Mouse (Mus musculus): ENCODE measurements at regions not wholly inside any gene's neighbourhood (a gene's known extent, or its start where the extent isn't known, plus 50 kb on each side); places are given as distances from the start of the nearest gene placed in this dataset.

DNA sequence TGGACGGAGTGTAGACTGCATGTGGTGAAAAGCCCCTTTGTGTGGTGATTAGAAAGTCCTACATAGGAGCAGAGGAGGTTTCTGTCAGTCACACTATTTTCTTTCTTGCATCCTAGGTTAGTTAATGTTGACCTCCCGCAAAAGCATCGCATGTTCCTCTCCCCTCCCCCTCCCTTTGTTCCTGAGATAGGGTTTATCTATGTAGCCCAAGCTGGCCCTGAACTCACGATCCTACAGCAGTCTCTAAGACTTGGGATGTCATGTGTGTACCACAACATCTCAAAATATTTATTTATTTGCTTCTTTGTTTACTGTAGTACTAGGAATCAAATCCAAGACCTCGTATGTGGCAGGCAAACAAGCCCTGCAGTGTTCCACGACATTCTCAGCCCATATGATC, 116.2 kb upstream of the Serp2 start:
- no peak for ATAC-seq (ENCODE audit: low read depth)
- Histone ChIP-seq H3K9ac (replicated peaks; ENCODE audit: low read depth, low read length) (no peak overlapping the region), H3K4me2 (ENCODE audit: low read depth, low read length) (no peak overlapping the region), H3K27me3 (ENCODE audit: control insufficient read depth, insufficient read depth, low read length) (no peaks in the 10 kb centered on the region), H3K27ac (ENCODE audit: low read depth, low read length) (no peak overlapping the region), H3K4me3 (ENCODE audit: low read depth, low read length) (no peak overlapping the region), H3K36me3 (ENCODE audit: control insufficient read depth, insufficient read depth, low read length) (no peaks in the 10 kb centered on the region), H3K9me3 (ENCODE audit: control insufficient read depth, low read length) (no peaks in the 10 kb centered on the region), H3K4me1 (ENCODE audit: control insufficient read depth, insufficient read depth, low read length) (no peaks in the 10 kb centered on the region)
- 71% methylated on average over 6 of the region's 6 CpGs for WGBS

DNA sequence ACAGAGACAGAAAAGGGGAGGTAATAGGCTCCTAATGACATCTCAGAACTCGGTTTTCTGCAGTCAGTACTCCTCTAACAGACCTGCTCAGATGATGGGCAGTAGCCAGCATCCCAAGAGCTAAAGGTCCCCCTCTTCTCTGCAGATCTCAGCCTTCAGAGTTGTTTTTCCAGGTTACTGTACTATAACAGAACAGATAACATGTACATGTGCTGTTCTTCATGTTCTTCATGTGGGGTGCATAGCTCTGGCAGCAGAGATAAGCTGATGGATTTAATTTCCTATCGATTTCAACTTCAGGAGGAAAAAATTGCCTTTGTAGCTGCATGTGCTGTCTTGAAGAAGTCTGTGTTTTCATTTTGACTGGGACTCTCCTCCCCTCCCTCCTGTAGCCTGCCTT, 115.8 kb upstream of the Serp2 start:
- H3K27me3 ChIP-seq (ENCODE audit: control insufficient read depth, insufficient read depth, low read length), result no peaks in the 10 kb centered on the region
- H3K36me3 ChIP-seq (ENCODE audit: control insufficient read depth, insufficient read depth, low read length), result no peaks in the 10 kb centered on the region
- H3K27ac ChIP-seq (ENCODE audit: low read depth, low read length), result no peak overlapping the region
- no peak overlapping the region for H3K9ac ChIP-seq (replicated peaks; ENCODE audit: low read depth, low read length)
- no peak for ATAC-seq (ENCODE audit: low read depth)
- no peaks in the 10 kb centered on the region for H3K9me3 ChIP-seq (ENCODE audit: control insufficient read depth, low read length)
- no peak overlapping the region for H3K4me2 ChIP-seq (ENCODE audit: low read depth, low read length)
- no peak overlapping the region for H3K4me3 ChIP-seq (ENCODE audit: low read depth, low read length)
- no peaks in the 10 kb centered on the region for H3K4me1 ChIP-seq (ENCODE audit: control insufficient read depth, insufficient read depth, low read length)
- WGBS, result 69% methylated on average over 2 of the region's 2 CpGs

DNA sequence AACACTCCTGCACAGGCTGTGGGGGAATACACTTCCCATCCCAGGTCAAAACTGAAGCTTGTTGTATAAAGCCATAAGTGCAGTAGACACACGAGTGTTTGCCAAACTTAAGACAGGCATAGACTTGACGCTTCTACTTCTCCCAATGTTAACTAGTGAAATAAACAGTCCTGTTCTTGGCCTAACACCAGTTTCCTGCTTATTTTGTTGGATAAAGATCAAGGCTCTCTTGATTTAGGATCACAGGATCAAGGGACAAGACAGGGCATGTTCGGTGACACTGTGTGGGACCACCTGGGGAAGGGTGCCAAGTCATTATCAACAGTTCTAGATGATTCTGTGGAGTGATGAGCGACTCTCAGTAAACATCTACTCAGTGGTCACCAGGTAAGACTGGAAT, 114.3 kb upstream of the Serp2 start:
- no peak overlapping the region for H3K27ac ChIP-seq (ENCODE audit: low read depth, low read length)
- ATAC-seq (ENCODE audit: low read depth), result no peak
- no peak overlapping the region for H3K9ac ChIP-seq (replicated peaks; ENCODE audit: low read depth, low read length)
- no peaks in the 10 kb centered on the region for H3K27me3 ChIP-seq (ENCODE audit: control insufficient read depth, insufficient read depth, low read length)
- H3K36me3 ChIP-seq (ENCODE audit: control insufficient read depth, insufficient read depth, low read length), result no peaks in the 10 kb centered on the region
- no peaks in the 10 kb centered on the region for H3K9me3 ChIP-seq (ENCODE audit: control insufficient read depth, low read length)
- H3K4me2 ChIP-seq (ENCODE audit: low read depth, low read length), result no peak overlapping the region
- 90% methylated on average over 4 of the region's 4 CpGs for WGBS
- no peak overlapping the region for H3K4me3 ChIP-seq (ENCODE audit: low read depth, low read length)
- H3K4me1 ChIP-seq (ENCODE audit: control insufficient read depth, insufficient read depth, low read length), result no peaks in the 10 kb centered on the region

DNA sequence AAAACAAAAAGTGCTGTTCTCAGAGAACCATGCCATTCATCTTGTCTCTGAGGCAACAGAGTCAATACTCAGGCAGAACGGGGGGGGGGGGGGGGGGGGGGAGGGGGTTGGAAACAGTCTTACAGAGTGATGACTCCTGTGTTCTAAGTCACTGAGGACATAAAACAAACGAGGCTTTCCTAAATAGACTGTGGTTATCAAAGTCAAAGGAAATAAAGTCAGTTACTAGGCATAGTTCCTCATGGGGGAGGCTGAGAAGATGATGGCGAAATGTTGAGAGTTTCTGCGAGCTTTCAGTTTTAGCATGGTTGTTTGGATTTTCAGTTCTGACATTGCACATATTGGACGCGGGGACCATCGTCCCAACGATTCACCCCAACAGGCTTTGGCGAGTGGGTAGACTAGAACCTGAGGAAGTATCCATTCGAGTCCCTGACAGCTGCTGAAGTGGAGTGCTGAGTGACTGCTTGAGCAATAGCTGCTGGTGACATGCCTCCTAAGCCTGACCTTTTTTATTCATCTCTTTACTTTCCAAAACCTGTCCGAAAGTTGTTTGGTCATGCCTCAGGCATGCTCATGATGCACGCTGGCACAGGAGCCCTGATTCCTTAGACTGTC, 109.2 kb upstream of the Serp2 start:
- no peaks in the 10 kb centered on the region for H3K36me3 ChIP-seq (ENCODE audit: control insufficient read depth, insufficient read depth, low read length)
- no peak for ATAC-seq (ENCODE audit: low read depth)
- H3K27ac ChIP-seq (ENCODE audit: low read depth, low read length), result no peak overlapping the region
- 72% methylated on average over 12 of the region's 12 CpGs for WGBS
- no peaks in the 10 kb centered on the region for H3K9me3 ChIP-seq (ENCODE audit: control insufficient read depth, low read length)
- H3K4me1 ChIP-seq (ENCODE audit: control insufficient read depth, insufficient read depth, low read length), result no peaks in the 10 kb centered on the region
- H3K9ac ChIP-seq (replicated peaks; ENCODE audit: low read depth, low read length), result no peak overlapping the region
- no peaks in the 10 kb centered on the region for H3K27me3 ChIP-seq (ENCODE audit: control insufficient read depth, insufficient read depth, low read length)
- H3K4me3 ChIP-seq (ENCODE audit: low read depth, low read length), result no peak overlapping the region
- no peak overlapping the region for H3K4me2 ChIP-seq (ENCODE audit: low read depth, low read length)

DNA sequence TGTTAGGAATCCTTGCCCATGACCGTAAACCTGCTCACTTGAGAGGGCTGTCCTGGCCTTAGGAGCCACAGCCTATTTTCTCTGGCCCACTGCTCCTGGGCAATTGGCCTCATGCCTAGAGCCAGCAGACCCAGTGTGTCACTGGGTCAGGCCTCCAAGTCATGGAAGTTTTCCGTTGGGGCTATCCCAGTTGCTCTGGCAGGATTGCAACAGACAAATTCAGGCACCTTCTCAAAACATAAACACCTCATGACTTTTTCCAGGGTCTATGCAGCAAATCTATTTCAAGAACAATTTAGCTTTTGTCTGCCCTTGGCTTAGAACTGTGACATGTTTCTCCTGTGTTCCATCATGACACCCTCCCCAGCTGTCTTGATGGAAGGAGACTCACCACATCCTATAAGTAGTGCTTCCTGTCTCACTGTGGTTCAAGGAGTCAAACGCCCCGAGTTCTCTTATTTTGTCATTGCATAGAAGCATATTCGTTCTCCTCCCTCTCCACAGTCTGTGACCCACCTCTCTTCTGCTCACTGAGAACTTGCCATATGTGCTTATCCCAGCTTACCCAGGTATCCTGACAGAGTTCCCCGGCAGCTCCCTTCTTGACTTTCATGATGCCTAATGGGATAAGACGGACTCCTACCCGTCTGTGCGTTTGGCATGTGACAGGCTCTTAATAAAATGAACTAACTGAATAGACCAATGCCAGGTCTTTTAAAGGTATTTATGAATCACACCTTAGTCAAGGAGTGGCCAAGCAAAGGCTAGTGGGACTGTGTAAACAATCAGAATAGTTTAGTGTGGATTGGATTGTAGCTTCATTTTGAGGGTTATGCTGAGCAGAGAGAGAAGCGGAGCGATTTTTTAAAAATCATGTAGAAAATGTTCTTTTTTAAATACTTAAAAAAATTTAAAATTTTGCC, 108.2 kb upstream of the Serp2 start:
- Histone ChIP-seq H3K27me3 (ENCODE audit: control insufficient read depth, insufficient read depth, low read length) (no peaks in the 10 kb centered on the region), H3K36me3 (ENCODE audit: control insufficient read depth, insufficient read depth, low read length) (no peaks in the 10 kb centered on the region), H3K9ac (replicated peaks; ENCODE audit: low read depth, low read length) (no peak overlapping the region), H3K27ac (ENCODE audit: low read depth, low read length) (no peak overlapping the region), H3K4me1 (ENCODE audit: control insufficient read depth, insufficient read depth, low read length) (no peaks in the 10 kb centered on the region), H3K4me2 (ENCODE audit: low read depth, low read length) (no peak overlapping the region), H3K9me3 (ENCODE audit: control insufficient read depth, low read length) (no peaks in the 10 kb centered on the region), H3K4me3 (ENCODE audit: low read depth, low read length) (no peak overlapping the region)
- WGBS, result 91% methylated on average over 11 of the region's 11 CpGs
- ATAC-seq (ENCODE audit: low read depth), result no peak

DNA sequence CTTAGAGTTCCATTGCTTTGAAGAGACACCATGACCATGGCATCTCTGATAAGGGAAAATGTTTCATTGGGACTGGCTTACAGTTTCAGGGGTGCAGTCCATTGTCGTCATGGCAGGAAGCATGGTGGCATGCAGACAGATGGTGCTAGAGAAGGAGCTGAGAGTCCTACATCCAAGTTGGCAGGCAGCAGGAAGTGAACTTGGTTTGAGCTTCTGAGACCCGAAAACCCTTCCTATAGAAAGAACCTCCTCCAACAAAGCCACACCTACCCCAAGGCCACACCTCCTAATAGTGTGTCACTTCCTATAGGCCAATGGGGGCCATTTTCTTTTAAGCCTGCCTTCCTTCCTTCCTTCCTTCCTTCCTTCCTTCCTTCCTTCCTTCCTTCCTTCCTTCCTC, 107.1 kb upstream of the Serp2 start:
- Histone ChIP-seq H3K36me3 (ENCODE audit: control insufficient read depth, insufficient read depth, low read length) (no peaks in the 10 kb centered on the region), H3K4me3 (ENCODE audit: low read depth, low read length) (no peak overlapping the region), H3K4me2 (ENCODE audit: low read depth, low read length) (no peak overlapping the region), H3K27ac (ENCODE audit: low read depth, low read length) (no peak overlapping the region), H3K9ac (replicated peaks; ENCODE audit: low read depth, low read length) (no peak overlapping the region), H3K4me1 (ENCODE audit: control insufficient read depth, insufficient read depth, low read length) (no peaks in the 10 kb centered on the region), H3K9me3 (ENCODE audit: control insufficient read depth, low read length) (no peaks in the 10 kb centered on the region), H3K27me3 (ENCODE audit: control insufficient read depth, insufficient read depth, low read length) (no peaks in the 10 kb centered on the region)
- WGBS, result 96% methylated on average over 2 of the region's 2 CpGs
- ATAC-seq (ENCODE audit: low read depth), result no peak

DNA sequence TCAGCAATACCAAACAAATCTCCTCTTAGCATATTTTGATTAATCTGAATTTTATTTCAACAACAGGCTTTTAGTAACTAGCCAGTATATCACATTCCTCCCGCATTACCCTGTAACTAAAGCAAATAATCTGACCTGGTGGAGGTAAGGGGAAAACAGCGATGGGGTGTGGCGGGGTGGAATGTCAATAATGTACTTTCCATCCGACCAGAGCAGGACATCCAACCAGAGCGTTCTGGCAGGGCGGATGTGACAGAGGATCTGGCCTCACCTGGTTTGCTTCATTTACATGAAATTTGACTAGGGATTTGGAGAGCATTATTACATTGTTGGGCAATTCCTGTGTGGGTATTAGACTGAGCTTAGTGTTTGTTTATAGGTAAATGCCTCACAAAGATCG, 106.2 kb upstream of the Serp2 start:
- H3K9ac ChIP-seq (replicated peaks; ENCODE audit: low read depth, low read length), result no peak overlapping the region
- H3K27me3 ChIP-seq (ENCODE audit: control insufficient read depth, insufficient read depth, low read length), result no peaks in the 10 kb centered on the region
- H3K4me1 ChIP-seq (ENCODE audit: control insufficient read depth, insufficient read depth, low read length), result peaks cover 3% of the 10 kb centered on the region; the same call in 1 of the 2 replicates
- WGBS, result 90% methylated on average over 7 of the region's 7 CpGs
- no peak overlapping the region for H3K27ac ChIP-seq (ENCODE audit: low read depth, low read length)
- ATAC-seq (ENCODE audit: low read depth), result no peak
- no peak overlapping the region for H3K4me2 ChIP-seq (ENCODE audit: low read depth, low read length)
- H3K9me3 ChIP-seq (ENCODE audit: control insufficient read depth, low read length), result no peaks in the 10 kb centered on the region
- no peak overlapping the region for H3K4me3 ChIP-seq (ENCODE audit: low read depth, low read length)
- H3K36me3 ChIP-seq (ENCODE audit: control insufficient read depth, insufficient read depth, low read length), result no peaks in the 10 kb centered on the region

DNA sequence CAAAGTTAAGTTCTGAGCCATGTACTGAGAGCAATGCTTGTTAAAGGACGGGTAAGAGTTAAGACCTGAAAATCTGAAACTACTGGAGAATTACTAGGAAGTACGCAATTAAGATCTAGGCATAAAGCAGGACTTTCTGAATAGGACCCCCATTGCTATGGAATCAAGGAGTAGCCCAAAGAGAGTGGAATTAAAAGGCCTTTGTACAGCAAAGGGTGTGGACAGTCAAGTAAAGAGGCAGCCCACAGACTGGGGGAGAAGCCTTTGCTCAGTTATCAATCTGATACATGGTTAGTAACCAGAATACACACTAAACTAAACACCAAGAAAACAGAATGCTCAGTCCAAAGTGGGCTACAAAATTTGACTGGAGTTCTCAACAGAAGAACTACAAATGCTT, 104.2 kb upstream of the Serp2 start:
- WGBS, result 83% methylated on average over 2 of the region's 2 CpGs
- Histone ChIP-seq H3K27ac (ENCODE audit: low read depth, low read length) (no peak overlapping the region), H3K4me2 (ENCODE audit: low read depth, low read length) (no peak overlapping the region), H3K9me3 (ENCODE audit: control insufficient read depth, low read length) (no peaks in the 10 kb centered on the region), H3K4me1 (ENCODE audit: control insufficient read depth, insufficient read depth, low read length) (peaks cover 13% of the 10 kb centered on the region; the same call in 1 of the 2 replicates), H3K27me3 (ENCODE audit: control insufficient read depth, insufficient read depth, low read length) (no peaks in the 10 kb centered on the region), H3K36me3 (ENCODE audit: control insufficient read depth, insufficient read depth, low read length) (no peaks in the 10 kb centered on the region), H3K4me3 (ENCODE audit: low read depth, low read length) (no peak overlapping the region), H3K9ac (replicated peaks; ENCODE audit: low read depth, low read length) (no peak overlapping the region)
- no peak for ATAC-seq (ENCODE audit: low read depth)

DNA sequence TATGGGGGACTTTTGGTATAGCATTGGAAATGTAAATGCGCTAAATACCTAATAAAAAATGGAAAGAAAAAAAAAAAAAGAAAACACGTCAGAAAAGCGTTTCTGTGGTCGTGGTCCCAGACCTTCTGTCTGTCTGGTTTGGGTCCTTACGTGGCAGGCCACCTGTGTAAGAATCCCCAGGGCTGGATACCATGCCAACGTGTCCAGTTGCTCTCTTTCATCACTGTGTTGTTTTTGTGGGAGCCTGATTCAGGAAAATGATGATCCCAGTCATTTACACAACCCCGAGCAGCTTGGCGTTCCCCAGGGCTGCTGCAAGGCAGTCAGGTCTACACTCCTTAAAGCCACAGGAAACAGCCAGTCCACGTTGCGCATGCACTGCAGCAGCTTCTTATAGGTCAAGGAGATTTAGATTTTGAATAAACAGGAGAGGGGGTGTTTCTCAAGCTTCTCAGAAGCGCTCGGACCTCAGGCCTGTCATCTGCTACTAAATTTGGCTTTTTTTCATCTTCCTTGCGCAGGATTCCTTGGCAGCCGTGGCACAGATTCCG, 102.3 kb upstream of the Serp2 start:
- 64% methylated on average over 15 of the region's 15 CpGs for WGBS
- H3K4me2 ChIP-seq (ENCODE audit: low read depth, low read length), result no peak overlapping the region

More for the DNA sequence above, 102.3 kb upstream of the Serp2 start:
- Histone ChIP-seq H3K4me1 (ENCODE audit: control insufficient read depth, insufficient read depth, low read length) (peaks cover 13% of the 10 kb centered on the region; the same call in 1 of the 2 replicates), H3K27ac (ENCODE audit: low read depth, low read length) (no peak overlapping the region), H3K27me3 (ENCODE audit: control insufficient read depth, insufficient read depth, low read length) (no peaks in the 10 kb centered on the region), H3K36me3 (ENCODE audit: control insufficient read depth, insufficient read depth, low read length) (no peaks in the 10 kb centered on the region), H3K9ac (replicated peaks; ENCODE audit: low read depth, low read length) (no peak overlapping the region), H3K4me3 (ENCODE audit: low read depth, low read length) (no peak overlapping the region), H3K9me3 (ENCODE audit: control insufficient read depth, low read length) (no peaks in the 10 kb centered on the region)
- no peak for ATAC-seq (ENCODE audit: low read depth)

Measured in neural tube, embryonic 14.5 days (tissue).